Mouse (Mus musculus): ENCODE results near the gene Smim14. TPM values are rescaled to one million over a fixed set of nuclear protein-coding genes. Genes with fewer than 3 reads are reported as not detected.
"Not testable (repeated sequence)": the region's sequence is repeated elsewhere in the genome, so short reads cannot be mapped to it uniquely, and the experiment has no call there.

Smim14 gene
- 148 and 181 TPM in 2 replicates for polyA plus RNA-seq (2012; rRNA removed)

GRCm38 (mm10) chr5:65536751-65537419 is at the start of gene Smim14, which contains the start of gene Ube2k:
Gene Smim14, minus strand, starts transcription at chr5:65537184.
Gene Ube2k, plus strand, starts transcription at chr5:65537233.
- peak; percentile 86 to 95 for DNase-seq (ENCODE audit: extremely low spot score in 1 of 2, low spot score in 1 of 2)

DNA sequence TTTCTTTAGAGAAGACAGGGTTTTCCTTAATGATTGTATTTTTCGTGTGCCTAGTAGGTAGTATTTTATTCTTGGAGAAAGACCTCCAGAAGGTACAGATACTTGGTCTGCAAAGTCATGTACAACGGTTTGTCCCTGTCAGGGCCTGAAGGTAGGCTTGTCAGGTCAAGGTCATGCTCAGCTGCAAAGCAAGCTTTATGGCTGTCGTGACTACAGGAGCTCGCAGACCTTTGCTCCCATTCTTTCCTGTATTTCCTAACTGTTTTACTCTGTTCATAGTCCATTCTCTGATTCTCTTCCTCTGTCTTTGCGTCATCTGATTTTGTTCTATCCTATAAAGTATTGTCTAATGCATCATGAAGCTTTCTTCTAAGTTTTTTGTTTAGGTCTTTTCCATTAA is 49.3 kb upstream of the Smim14 start:
- DNase-seq (ENCODE audit: extremely low spot score in 1 of 2, low spot score in 1 of 2) = no peak

GRCm38 (mm10) chr5:65578545-65578944 is 41.6 kb upstream of the Smim14 start:
- DNase-seq (ENCODE audit: extremely low spot score in 1 of 2, low spot score in 1 of 2) = no peak

DNA sequence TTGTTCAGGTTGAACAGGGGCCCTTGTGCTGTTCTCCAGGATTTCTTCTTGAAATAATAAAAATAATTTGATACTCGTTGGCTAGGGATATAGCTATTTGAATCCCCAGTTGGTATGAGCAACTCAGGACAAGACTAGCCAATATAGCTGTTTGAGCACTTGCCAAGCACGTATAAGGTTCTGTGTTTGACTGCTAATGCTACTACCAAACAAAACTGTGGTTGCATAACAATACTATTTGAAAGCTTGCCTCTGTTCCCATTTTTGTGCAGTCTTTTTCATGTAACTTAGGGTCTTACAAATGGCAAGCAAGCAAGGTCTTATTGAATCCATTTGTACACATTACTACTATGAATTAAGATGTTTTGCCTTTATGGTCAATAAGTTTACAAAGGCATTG is 38.9 kb upstream of the Smim14 start:
- no peak for DNase-seq (ENCODE audit: extremely low spot score in 1 of 2, low spot score in 1 of 2)

GRCm38 (mm10) chr5:65574876-65575275 is 37.9 kb upstream of the Smim14 start:
- DNase-seq (ENCODE audit: extremely low spot score in 1 of 2, low spot score in 1 of 2) = no peak

- no peak for DNase-seq (ENCODE audit: extremely low spot score in 1 of 2, low spot score in 1 of 2)
Measured at GRCm38 (mm10) chr5:65565486-65565885, 28.5 kb upstream of the Smim14 start.

DNA sequence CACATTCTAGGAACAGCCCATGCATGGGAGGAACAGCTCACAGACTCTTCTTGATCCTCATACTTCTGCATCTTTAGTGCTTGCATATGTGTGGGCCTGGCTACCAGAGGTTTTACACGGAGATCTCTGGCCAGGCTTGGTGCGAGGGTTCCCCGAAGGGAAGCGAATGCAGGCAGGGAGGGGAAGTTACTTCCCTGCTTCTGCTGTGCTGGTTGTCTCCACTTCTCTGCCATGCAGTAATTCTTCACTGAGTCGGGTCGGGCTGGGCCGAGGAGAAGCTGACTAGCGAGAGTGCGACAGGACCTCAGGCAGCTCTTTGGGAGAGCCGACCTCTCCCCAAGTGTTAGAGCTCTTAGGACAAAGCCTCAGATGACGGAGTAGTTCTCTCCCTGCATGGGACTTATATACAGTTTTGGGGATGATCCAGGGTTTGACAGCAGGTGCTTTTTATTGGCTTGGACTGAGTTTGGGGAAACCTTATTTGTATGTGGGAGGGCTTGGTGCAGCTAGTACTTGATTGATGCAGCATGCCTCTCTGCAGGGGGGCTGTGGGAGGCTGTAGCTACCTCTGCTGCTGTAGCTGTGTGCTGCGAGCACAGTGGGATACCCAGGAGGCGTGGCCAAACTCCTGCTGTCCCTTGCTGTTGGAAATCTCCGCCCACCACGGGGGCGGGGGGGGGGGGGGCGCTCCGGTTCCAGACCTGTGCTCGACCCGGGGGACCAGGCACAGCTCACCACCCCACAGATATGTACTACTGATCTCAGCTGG is 24.3 kb upstream of the Smim14 start:
- DNase-seq (ENCODE audit: extremely low spot score in 1 of 2, low spot score in 1 of 2) = no peak

- DNase-seq (ENCODE audit: extremely low spot score in 1 of 2, low spot score in 1 of 2) = no peak
Measured at GRCm38 (mm10) chr5:65557109-65557508, 20.1 kb upstream of the Smim14 start.

- no peak for DNase-seq (ENCODE audit: extremely low spot score in 1 of 2, low spot score in 1 of 2)
Measured at GRCm38 (mm10) chr5:65549677-65550076, 12.7 kb upstream of the Smim14 start.

- DNase-seq (ENCODE audit: extremely low spot score in 1 of 2, low spot score in 1 of 2) = no peak
Measured at GRCm38 (mm10) chr5:65544616-65545015, 7.6 kb upstream of the Smim14 start.

DNA sequence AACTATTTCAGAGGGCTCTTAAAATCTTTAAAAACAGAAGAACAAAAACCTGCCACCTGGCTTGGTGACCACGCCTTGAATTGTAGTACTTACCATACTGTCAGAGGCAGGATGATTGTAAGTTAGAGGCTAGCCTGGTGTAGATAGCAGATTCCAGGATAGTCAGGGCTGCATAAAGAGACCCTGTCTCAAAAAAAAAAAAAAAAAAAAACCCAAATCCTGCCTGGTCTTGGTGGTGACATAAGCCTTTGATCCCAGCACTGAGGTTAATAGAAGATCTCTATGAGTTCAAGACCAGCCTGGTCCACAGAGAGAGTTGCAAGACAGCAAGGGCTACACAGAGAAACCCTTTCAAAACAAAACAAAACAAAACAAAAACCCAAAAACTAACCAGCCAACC is 6.5 kb upstream of the Smim14 start:
- DNase-seq (ENCODE audit: extremely low spot score in 1 of 2, low spot score in 1 of 2) = no peak

DNA sequence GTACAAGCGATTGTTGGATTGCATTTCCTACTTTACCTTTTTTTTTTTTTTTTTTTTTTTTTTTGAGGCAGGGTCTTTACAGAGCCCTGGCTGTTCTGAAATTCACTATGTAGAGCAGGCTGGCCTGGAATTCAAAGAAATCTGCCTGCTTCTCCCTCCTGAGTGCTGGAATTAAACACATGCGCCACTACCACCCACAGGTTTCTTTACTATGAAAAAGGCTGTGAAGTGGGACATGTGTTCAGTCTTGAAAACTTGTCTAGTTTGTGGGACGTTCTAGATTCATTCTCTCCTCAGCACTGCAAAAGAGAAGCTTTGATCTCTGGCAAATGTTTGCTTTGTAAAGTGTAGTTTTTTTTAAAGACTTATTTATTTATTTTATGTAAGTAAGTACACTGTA is 4.9 kb upstream of the Smim14 start:
- peak in 1 of 2 experiments; percentile 47 for DNase-seq (ENCODE audit: extremely low spot score in 1 of 2, low spot score in 1 of 2)

DNA sequence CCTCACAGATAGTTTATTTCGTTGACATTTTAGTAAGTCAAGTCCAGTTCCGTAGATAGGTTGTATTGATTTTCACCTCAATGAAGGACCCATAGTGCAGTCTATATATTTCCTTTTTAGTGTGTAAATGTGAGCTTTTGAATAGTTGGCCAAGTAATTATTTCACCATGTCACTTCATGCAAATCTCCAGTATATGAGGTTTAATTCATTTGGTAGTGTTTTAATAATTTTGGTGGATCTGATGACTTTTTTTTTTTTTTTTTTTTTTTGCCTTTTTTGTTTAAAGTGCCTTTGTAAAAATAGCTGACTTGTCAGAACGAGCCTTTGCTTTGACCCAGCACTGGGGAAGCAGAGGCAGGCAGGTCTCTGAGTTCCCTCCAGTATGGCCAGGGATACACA is 2.8 kb upstream of the Smim14 start:
- no peak for DNase-seq (ENCODE audit: extremely low spot score in 1 of 2, low spot score in 1 of 2)

GRCm38 (mm10) chr5:65538829-65539228 is 1.8 kb upstream of the Smim14 start:
- no peak for DNase-seq (ENCODE audit: extremely low spot score in 1 of 2, low spot score in 1 of 2)

DNA sequence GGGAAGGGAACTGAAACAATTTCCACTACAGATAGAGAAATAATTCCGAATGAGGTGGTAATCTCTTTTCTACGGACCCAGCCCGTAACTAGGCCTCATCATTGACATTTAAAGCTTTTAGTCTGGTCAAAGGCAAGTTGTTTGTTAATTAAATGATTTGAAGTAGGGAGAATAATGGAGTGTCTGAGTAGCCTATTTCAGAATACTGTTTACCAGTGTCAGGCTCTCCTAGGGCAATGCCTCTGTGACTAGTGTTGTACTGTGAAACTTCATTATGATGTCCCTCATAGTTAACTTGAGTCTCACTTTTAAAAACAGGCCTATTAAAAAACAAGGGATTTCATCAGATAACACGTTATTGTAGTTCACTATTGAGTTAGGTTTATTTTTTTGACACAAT is 1.1 kb upstream of the Smim14 start:
- DNase-seq (ENCODE audit: extremely low spot score in 1 of 2, low spot score in 1 of 2) = no peak

GRCm38 (mm10) chr5:65537420-65538071 is 562 bp upstream of the Smim14 start:
- DNase-seq (ENCODE audit: extremely low spot score in 1 of 2, low spot score in 1 of 2) = peak in 1 of 2 experiments; percentile 19

GRCm38 (mm10) chr5:65536068-65536465 is 917 bp downstream of the Smim14 start:
- DNase-seq (ENCODE audit: extremely low spot score in 1 of 2, low spot score in 1 of 2) = not testable (repeated sequence)

- peak in 1 of 2 experiments; percentile 49 for DNase-seq (ENCODE audit: extremely low spot score in 1 of 2, low spot score in 1 of 2)
Measured at GRCm38 (mm10) chr5:65535457-65536067, 1.4 kb downstream of the Smim14 start.

DNA sequence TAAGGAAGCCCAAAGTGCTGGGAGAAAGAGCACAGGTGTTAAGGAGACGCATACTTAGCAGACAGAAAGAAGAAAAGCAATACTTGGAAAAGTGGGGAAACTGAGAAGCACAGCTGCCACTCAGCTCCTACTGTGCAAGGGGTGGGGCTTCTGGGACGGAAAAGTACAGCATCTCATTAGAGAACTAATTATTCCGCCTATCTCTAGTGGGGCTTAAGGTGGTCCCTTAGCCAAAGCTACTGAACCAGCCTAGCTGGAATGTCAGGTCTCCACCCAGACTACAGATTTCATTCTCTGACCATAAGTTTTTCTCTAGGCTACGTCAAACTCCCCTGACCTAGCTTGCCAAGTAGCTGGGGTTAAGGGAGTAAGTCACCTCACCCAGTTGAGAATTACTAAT is 2.5 kb downstream of the Smim14 start:
- DNase-seq (ENCODE audit: extremely low spot score in 1 of 2, low spot score in 1 of 2) = no peak

- DNase-seq (ENCODE audit: extremely low spot score in 1 of 2, low spot score in 1 of 2) = no peak
Measured at GRCm38 (mm10) chr5:65531283-65531682, 5.7 kb downstream of the Smim14 start.
